Mouse (Mus musculus) limb, embryonic 14.5 days (tissue): ENCODE measurements around the gene Apex1. TPM values are rescaled to one million over a fixed set of nuclear protein-coding genes. Genes with fewer than 3 reads are reported as not detected.
A peak's percentile ranks its signal among the peaks of the same experiment; 100 is the strongest.

ENCODE experiments used
- ATAC-seq: fragments of 200-750 bp; cut with Nextera tagmentation; 2 replicates; pipeline ENCODE4 v1.8.0; 2017; ENCODE audit warnings: low read depth, moderate number of reproducible peaks, moderate TSS enrichment; ENCODE audit not compliant: low FRiP score
- DNase-seq: peaks from one replicate; pipeline ENCODE4 v3.0.0-alpha.2; 2015; ENCODE audit warnings: low spot score
- H3K27ac ChIP-seq: fragments of 300-500 bp; sonication (generic); replicated peaks from 2 replicates; pipeline ENCODE4 v1.5.1; 2014; ENCODE audit warnings: low read depth, mild to moderate bottlenecking, low read length, moderate library complexity, mixed read lengths
- H3K27me3 ChIP-seq: fragments of 300-500 bp; sonication (generic); 2 replicates; pipeline ENCODE4 v1.6.1; 2014; ENCODE audit warnings: low read length, mixed read lengths; ENCODE audit not compliant: control insufficient read depth, insufficient read depth
- H3K36me3 ChIP-seq: fragments of 300-500 bp; sonication (generic); 2 replicates; pipeline ENCODE4 v1.6.1; 2014; ENCODE audit warnings: mild to moderate bottlenecking, low read length, moderate library complexity, mixed read lengths; ENCODE audit not compliant: control insufficient read depth, insufficient read depth
- H3K4me1 ChIP-seq: fragments of 300-500 bp; sonication (generic); 2 replicates; pipeline ENCODE4 v1.6.1; 2014; ENCODE audit warnings: antibody characterized with exemption, low read length, mixed read lengths; ENCODE audit not compliant: control insufficient read depth, insufficient read depth
- H3K4me2 ChIP-seq: fragments of 300-500 bp; sonication (generic); replicated peaks from 2 replicates; pipeline ENCODE4 v1.6.1; 2014; ENCODE audit warnings: low read depth, mild to moderate bottlenecking, low read length, moderate library complexity; ENCODE audit not compliant: severe bottlenecking
- H3K4me3 ChIP-seq: fragments of 300-500 bp; sonication (generic); replicated peaks from 2 replicates; pipeline ENCODE4 v1.5.1; 2014; ENCODE audit warnings: low read length
- H3K9ac ChIP-seq: fragments of 300-500 bp; sonication (generic); 2 replicates; pipeline ENCODE4 v1.6.1; 2014; ENCODE audit warnings: mild to moderate bottlenecking, low read depth, low read length, moderate library complexity; ENCODE audit not compliant: severe bottlenecking
- H3K9me3 ChIP-seq: fragments of 300-500 bp; sonication (generic); 2 replicates; pipeline ENCODE4 v1.6.1; 2016; ENCODE audit warnings: low read length; ENCODE audit not compliant: control insufficient read depth
- POLR2A ChIP-seq: fragments of 200-500 bp; IDR thresholded peaks from 2 replicates; pipeline ENCODE4 v1.8.0; 2012; ENCODE audit warnings: inconsistent platforms, mild to moderate bottlenecking, moderate library complexity, borderline replicate concordance; ENCODE audit not compliant: insufficient read depth, insufficient read length; ENCODE audit errors: extremely low read depth
- WGBS: fragments of 180-500 bp; shearing (Covaris S2); extraction: QIAGEN DNeasy Blood & Tissue Kit; methylation state at CpG from one replicate; pipeline ENCODE4 v1.1.7; 2014; 5-methylcytosine and 5-hydroxymethylcytosine counted together
- polyA plus RNA-seq, 2 experiments: library from polyadenylated mRNA; depleted of rRNA in 1 of 2; stranded (reverse) in 1 of 2; unstranded in 1 of 2; fragments of >200 nt; fragmentation: Nextera tagmentation in 1 of 2; extraction: Ambion mirVana in 1 of 2; gene quantifications; 2 replicates each; pipeline versions ENCODE4 v1.2.1 to v1.2.3; 2012 to 2014

The Apex1 gene
- polyA plus RNA-seq (2012; rRNA removed) = 127 and 143 TPM in 2 replicates
- 218 and 219 TPM in 2 replicates for polyA plus RNA-seq (2014; fragmentation: Nextera tagmentation; extraction: Ambion mirVana)

DNA sequence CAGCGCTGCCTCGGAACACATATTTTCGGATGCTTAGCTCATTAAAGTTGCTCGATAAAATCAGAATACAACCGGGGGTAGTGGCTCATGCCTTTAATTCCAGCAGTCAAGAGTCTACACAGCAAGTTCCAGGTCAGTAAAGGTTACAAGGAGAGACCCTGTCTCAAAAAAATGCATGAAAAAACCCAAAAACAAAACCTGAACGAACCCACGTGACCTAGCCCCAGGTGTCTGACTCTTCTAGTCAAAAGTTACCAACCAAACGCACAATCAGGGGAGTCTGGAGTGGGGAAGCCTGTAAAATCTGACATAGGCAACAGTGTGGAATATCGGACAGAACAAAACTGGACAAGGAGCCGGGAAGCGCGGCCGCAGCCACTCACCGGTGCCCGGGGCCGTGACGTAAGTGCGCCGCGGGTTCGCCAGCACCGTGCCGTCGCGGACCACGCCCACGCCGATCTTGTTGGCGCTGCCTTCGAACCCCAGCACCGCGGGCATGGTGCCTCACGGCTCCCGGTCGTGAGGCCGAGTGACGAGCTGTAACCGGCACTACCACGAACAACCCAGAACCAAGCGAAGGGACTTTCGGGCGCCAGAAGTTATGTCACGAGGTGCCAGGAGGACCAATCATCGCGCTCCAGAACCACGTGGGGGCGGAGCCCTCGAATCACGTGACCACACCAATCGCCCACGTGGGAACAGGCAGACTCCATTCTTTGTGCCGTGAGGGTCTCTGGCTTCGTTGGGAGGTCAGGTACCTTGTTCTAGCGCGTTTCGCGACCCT, at the start of gene Apex1, which contains the start of gene Osgep:
Gene Apex1 (plus strand): TSS at position 688 of the 784 bp plus-strand sequence.
Gene Osgep (minus strand): TSS at position 613 of the 784 bp plus-strand sequence.
- Histone ChIP-seq H3K27me3 (no peaks in the 10 kb centered on the region), H3K4me2 (peak within 1 kb of the TSS; percentile 72), H3K27ac (peak within 1 kb of the TSS; percentile 93), H3K4me3 (peak within 1 kb of the TSS; percentile 95), H3K9ac (peak within 1 kb of the TSS; percentile 81), H3K4me1 (peaks cover 6% of the 10 kb centered on the region; the same call in 1 of the 2 replicates), H3K9me3 (no peaks in the 10 kb centered on the region), H3K36me3 (peaks cover 40% of the 10 kb centered on the region)
- DNase-seq (peak; percentile 99), ATAC-seq (peak; percentile 98)
- TF ChIP-seq POLR2A = peak; percentile 49; the same call in 1 of the 2 replicates
- under 1% methylated on average over 54 of the region's 57 CpGs for WGBS

- H3K4me2 ChIP-seq = no peak overlapping the region
- WGBS = 75% methylated on average over 3 of the region's 3 CpGs
These were observed 49.6 kb upstream of the Apex1 start for GRCm38 (mm10) chr14:50875175-50875574.

DNA sequence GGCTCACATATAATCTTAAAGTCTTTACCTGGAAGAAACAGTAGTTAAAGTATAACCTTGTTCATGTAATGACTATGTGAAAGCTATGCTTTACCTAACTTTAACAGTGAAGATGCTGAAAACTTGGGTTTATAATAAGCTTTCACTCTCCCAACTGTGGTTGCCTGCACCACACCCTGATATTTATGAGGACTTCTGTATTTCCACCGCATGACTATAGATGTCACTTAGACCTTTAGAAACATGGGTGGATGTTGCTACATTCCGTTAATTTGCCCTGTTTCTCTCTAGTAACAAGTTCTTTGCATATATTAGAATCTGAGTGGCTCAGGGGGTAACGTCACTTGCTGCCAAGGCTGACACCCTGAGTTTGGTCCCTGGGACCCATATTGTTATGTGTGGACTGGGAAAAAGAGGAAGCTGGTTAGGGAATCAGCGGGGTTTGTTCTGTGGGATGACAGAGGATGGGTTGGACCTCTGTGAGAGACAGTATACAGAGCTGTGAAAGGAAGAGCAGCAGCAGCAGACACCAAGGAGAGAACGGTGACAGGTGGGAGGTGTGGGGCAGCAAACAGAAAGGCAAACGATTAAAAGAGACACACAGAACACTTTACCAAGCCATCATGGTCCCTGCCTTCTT, 49.1 kb upstream of the Apex1 start:
- Histone ChIP-seq H3K9ac (no peak overlapping the region), H3K36me3 (no peaks in the 10 kb centered on the region), H3K27ac (no peak overlapping the region), H3K9me3 (no peaks in the 10 kb centered on the region), H3K27me3 (no peaks in the 10 kb centered on the region), H3K4me2 (no peak overlapping the region), H3K4me1 (no peaks in the 10 kb centered on the region), H3K4me3 (no peak overlapping the region)
- DNase-seq (no peak), ATAC-seq (no peak)
- TF ChIP-seq POLR2A = no peak
- WGBS = 79% methylated on average over 6 of the region's 6 CpGs

More at GRCm38 (mm10) chr14:50875175-50875574, 49.6 kb upstream of the Apex1 start:
- no peaks in the 10 kb centered on the region for H3K36me3 ChIP-seq
- no peaks in the 10 kb centered on the region for H3K4me1 ChIP-seq
- no peak overlapping the region for H3K4me3 ChIP-seq
- no peak overlapping the region for H3K9ac ChIP-seq
- no peak for TF ChIP-seq POLR2A
- no peaks in the 10 kb centered on the region for H3K27me3 ChIP-seq
- ATAC-seq = no peak
- H3K9me3 ChIP-seq = no peaks in the 10 kb centered on the region
- H3K27ac ChIP-seq = no peak overlapping the region
- no peak for DNase-seq

DNA sequence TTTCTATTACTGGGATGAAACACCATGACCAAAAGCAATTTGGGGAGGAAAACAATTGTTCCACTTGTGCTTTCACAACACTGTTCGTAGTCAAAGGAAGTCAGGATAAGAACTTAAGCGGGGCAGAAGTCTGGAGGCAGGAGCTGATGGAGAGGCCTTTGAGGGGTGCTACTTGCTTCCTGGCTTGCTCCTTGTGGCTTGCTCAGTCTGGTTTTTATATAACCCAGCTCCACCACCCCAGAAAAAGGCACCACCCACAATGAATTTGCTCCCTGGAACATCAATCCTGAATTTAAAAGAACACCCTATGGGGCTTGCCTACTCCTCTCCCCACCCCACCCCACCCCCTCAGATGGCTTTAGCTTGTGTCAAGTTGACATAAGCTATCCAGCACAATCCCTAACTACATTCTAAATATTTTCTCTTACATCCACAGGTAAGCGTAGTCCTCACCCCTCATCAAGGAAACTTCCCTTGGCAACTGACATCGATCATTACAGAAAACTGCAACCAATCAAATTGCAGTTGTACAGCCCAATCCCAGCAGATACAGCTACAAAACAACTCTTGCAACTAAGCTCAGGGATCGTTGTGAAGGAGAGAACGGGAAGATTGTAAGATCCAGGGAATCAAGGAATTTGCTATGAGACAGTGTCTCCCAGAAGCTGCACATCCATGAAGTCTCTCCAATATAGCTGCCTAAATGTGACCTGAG, 48.4 kb upstream of the Apex1 start:
- ATAC-seq (no peak), DNase-seq (no peak)
- Histone ChIP-seq H3K4me3 (no peak overlapping the region), H3K9ac (no peak overlapping the region), H3K36me3 (no peaks in the 10 kb centered on the region), H3K9me3 (no peaks in the 10 kb centered on the region), H3K4me2 (no peak overlapping the region), H3K4me1 (no peaks in the 10 kb centered on the region), H3K27ac (no peak overlapping the region), H3K27me3 (no peaks in the 10 kb centered on the region)
- 83% methylated on average over 6 of the region's 6 CpGs for WGBS
- TF ChIP-seq POLR2A = no peak

GRCm38 (mm10) chr14:50891621-50892020, 33.1 kb upstream of the Apex1 start:
- Histone ChIP-seq H3K36me3 (no peaks in the 10 kb centered on the region), H3K9me3 (no peaks in the 10 kb centered on the region), H3K4me2 (no peak overlapping the region), H3K27ac (no peak overlapping the region), H3K27me3 (peaks cover 12% of the 10 kb centered on the region; the same call in 1 of the 2 replicates), H3K4me1 (no peaks in the 10 kb centered on the region; the same call in 1 of the 2 replicates), H3K9ac (no peak overlapping the region), H3K4me3 (no peak overlapping the region)
- WGBS = 94% methylated on average over 8 of the region's 8 CpGs
- no peak for TF ChIP-seq POLR2A
- no peak for DNase-seq
- no peak for ATAC-seq
